Mouse (Mus musculus): Measurements from ENCODE around the gene Ubxn10. TPM values are rescaled to one million over a fixed set of nuclear protein-coding genes. Genes with fewer than 3 reads are reported as not detected.

Gene Ubxn10
- polyA plus RNA-seq, 1 experiment from 2014 or later, result 0.23 TPM

DNA sequence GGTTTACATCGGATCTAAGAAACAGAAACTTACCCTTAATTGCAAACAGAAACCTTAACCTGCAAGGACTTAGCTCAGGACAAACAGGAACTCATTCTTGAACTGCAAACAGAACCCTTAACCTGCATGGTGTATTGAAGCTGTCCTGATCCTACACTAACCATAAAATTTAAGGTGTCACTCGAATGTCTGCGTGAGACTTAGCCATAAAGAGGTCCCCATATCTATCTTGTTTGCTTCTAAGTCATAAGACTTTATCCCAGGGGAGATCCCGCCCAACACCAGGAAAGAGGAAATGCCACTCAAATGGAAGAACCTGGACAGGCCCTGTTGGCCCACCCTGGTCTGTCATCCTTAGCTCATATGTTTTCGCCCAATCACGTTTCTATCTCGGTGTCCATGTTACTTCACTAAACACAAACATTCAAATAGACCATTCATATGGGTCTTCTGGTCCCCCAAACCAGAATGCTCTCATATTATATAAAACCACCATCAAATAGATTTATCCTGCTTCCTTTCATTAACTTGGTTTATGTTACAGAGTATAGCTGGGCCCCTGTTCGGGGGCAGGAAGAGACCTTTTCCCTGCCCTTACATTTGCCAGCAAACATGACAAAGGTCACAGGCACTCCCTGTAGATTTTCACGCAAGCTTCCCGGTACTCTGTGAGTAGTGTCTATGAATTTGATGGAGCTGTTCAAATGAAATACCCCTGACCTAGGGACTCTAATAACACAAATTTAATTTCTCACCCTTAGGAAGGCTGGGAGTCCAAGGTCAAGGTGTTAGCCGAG is 66.7 kb downstream of the Ubxn10 start:
- ATAC-seq, result no peak
- no peak overlapping the region for H3K27ac ChIP-seq
- no peak overlapping the region for H3K4me2 ChIP-seq
- H3K9me3 ChIP-seq (replicated peaks), result no peaks in the 10 kb centered on the region
- no peaks in the 10 kb centered on the region for H3K36me3 ChIP-seq
- no peaks in the 10 kb centered on the region for H3K4me1 ChIP-seq
- H3K4me3 ChIP-seq, result no peak overlapping the region
- H3K9ac ChIP-seq, result no peak overlapping the region
- 0 out of 2 replicates have a peak, but pooled peaks cover 3% of the 10 kb centered on the region for H3K27me3 ChIP-seq (replicated peaks)
- 62% methylated on average over 11 of the region's 11 CpGs for WGBS (ENCODE audit: insufficient replicate concordance)

DNA sequence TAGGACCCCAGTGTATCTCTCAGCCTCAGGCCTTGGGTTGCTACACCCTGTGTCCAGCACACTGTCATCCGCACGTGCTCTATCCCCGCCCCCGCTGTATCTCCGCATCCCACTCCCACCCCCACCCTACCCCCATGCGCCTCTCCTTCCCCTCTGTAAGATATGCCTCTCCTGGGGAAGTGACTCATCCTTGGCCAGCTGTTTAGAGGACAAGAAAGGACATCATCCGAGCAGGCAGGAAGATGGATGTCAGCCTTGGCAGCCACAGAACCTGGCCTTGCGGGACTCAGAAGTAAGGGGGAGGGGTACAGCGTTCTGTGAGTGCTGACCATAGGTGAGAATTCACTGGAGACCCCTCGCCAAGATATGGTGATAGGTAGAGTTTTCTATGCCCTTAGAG is 70.4 kb downstream of the Ubxn10 start:
- no peak overlapping the region for H3K27ac ChIP-seq
- WGBS (ENCODE audit: insufficient replicate concordance), result 36% methylated on average over 10 of the region's 10 CpGs
- no peak overlapping the region for H3K9ac ChIP-seq
- H3K4me1 ChIP-seq, result no peaks in the 10 kb centered on the region
- 0 out of 2 replicates have a peak, but pooled peaks cover 3% of the 10 kb centered on the region for H3K27me3 ChIP-seq (replicated peaks)
- no peak overlapping the region for H3K4me3 ChIP-seq
- no peak for ATAC-seq
- H3K4me2 ChIP-seq, result no peak overlapping the region
- no peaks in the 10 kb centered on the region for H3K9me3 ChIP-seq (replicated peaks)
- H3K36me3 ChIP-seq, result no peaks in the 10 kb centered on the region

DNA sequence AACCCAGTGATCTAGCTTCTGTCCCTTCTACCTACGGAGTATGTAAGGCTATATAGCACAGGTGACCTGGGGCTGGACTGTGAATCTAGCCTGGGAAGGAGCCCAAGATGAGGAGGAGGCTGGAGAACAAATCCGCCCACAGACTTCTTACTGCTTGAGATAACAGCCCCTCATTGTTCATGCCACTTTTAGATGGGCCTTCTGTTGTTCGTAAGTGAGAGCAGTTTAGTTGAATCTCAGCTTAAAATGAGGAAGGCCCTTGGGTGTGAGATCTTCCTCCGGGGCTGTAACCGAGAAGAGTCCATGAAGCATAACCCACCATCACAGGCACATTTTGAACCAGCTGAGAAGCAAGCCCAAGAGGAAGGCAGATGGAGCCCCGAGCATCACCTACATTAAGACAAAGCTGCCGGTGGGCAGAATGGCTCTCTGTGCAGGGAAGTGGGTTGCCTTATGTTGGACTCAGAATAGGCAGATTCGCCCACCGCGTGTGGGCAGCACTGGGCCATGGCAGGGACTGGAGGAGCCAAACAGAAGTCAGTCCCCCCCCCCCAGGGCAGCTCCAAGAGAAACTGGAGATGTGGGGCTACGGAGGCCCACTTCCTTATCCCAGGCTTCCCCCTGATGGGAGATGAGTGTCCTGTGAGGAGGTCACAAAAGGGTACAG is 76.9 kb downstream of the Ubxn10 start:
- no peak overlapping the region for H3K9ac ChIP-seq
- 62% methylated on average over 11 of the region's 11 CpGs for WGBS (ENCODE audit: insufficient replicate concordance)
- H3K36me3 ChIP-seq, result no peaks in the 10 kb centered on the region
- no peaks in the 10 kb centered on the region for H3K9me3 ChIP-seq (replicated peaks)
- H3K4me1 ChIP-seq, result no peaks in the 10 kb centered on the region
- ATAC-seq, result no peak
- no peak overlapping the region for H3K27ac ChIP-seq
- no peaks in the 10 kb centered on the region for H3K27me3 ChIP-seq (replicated peaks)
- H3K4me3 ChIP-seq, result no peak overlapping the region
- no peak overlapping the region for H3K4me2 ChIP-seq

Other genes starting within 250 kb of the Ubxn10 start
- gene Vwa5b1, start 101.3 kb downstream of the Ubxn10 start, polyA plus RNA-seq (2016; fragmentation: Nextera tagmentation; extraction: Ambion mirVana), result not detected in 2 replicates
- 0.10 TPM in 1 of 2 replicates, not detected in the other for gene Pla2g2c, start 12.4 kb downstream of the Ubxn10 start, polyA plus RNA-seq (2016; fragmentation: Nextera tagmentation; extraction: Ambion mirVana)
- gene Pla2g2f, start 20.5 kb upstream of the Ubxn10 start, polyA plus RNA-seq (2016; fragmentation: Nextera tagmentation; extraction: Ambion mirVana), result not detected in 2 replicates
- 0.05 and 0.06 TPM in 2 replicates for gene Pla2g2d, start 38.6 kb upstream of the Ubxn10 start, polyA plus RNA-seq (2016; fragmentation: Nextera tagmentation; extraction: Ambion mirVana)
- not detected in 2 replicates for gene Pla2g5, start 126.3 kb upstream of the Ubxn10 start, polyA plus RNA-seq (2016; fragmentation: Nextera tagmentation; extraction: Ambion mirVana)
- gene Gm13030, start 136.8 kb upstream of the Ubxn10 start, polyA plus RNA-seq (2016; fragmentation: Nextera tagmentation; extraction: Ambion mirVana), result not detected in 2 replicates
- gene Pla2g2e, start 140.8 kb upstream of the Ubxn10 start, polyA plus RNA-seq (2016; fragmentation: Nextera tagmentation; extraction: Ambion mirVana), result not detected in 2 replicates
- gene Otud3, start 176.8 kb upstream of the Ubxn10 start, polyA plus RNA-seq (2016; fragmentation: Nextera tagmentation; extraction: Ambion mirVana), result 2.3 and 2.5 TPM in 2 replicates
- not detected in 2 replicates for gene Rnf186, start 229.9 kb upstream of the Ubxn10 start, polyA plus RNA-seq (2016; fragmentation: Nextera tagmentation; extraction: Ambion mirVana)
- gene Tmco4, start 235.7 kb upstream of the Ubxn10 start, polyA plus RNA-seq (2016; fragmentation: Nextera tagmentation; extraction: Ambion mirVana), result 2.1 and 2.5 TPM in 2 replicates